Mouse (Mus musculus) urinary bladder, postnatal 10 days (tissue): ENCODE data around the gene Leo1.

Source experiments
- DNase-seq: peaks from one replicate; pipeline ENCODE4 v3.0.0; 2022; ENCODE audit warnings: low spot score

The Leo1 gene

GRCm38 (mm10) chr9:75440796-75441666, at the start of gene Leo1:
Leo1 (plus strand) TSS chr9:75441524.
- peak; percentile 47 for DNase-seq

GRCm38 (mm10) chr9:75393251-75393650, 48.1 kb upstream of the Leo1 start:
- no peak for DNase-seq

- DNase-seq = no peak
These were observed 45.4 kb upstream of the Leo1 start for GRCm38 (mm10) chr9:75395971-75396370.

GRCm38 (mm10) chr9:75399069-75399468, 42.3 kb upstream of the Leo1 start:
- no peak for DNase-seq

GRCm38 (mm10) chr9:75400639-75401038, 40.7 kb upstream of the Leo1 start:
- DNase-seq = no peak

GRCm38 (mm10) chr9:75401593-75402504, 39.5 kb upstream of the Leo1 start:
- no peak for DNase-seq

- no peak for DNase-seq
These were observed 37.8 kb upstream of the Leo1 start for GRCm38 (mm10) chr9:75403520-75403919.

- DNase-seq = no peak
These were observed 35.2 kb upstream of the Leo1 start for GRCm38 (mm10) chr9:75406121-75406520.

- DNase-seq = no peak
These were observed 33.5 kb upstream of the Leo1 start for GRCm38 (mm10) chr9:75407803-75408202.

GRCm38 (mm10) chr9:75408204-75408826, 33.0 kb upstream of the Leo1 start:
- DNase-seq = no peak

GRCm38 (mm10) chr9:75409031-75409851, 32.1 kb upstream of the Leo1 start:
- DNase-seq = peak; percentile 54

GRCm38 (mm10) chr9:75409852-75410378, 31.4 kb upstream of the Leo1 start, which contains the start of gene Mapk6:
Mapk6 (minus strand) TSS chr9:75410005.
- peak; percentile 90 for DNase-seq

GRCm38 (mm10) chr9:75410868-75411487, 30.3 kb upstream of the Leo1 start:
- DNase-seq = no peak

GRCm38 (mm10) chr9:75411584-75411983, 29.7 kb upstream of the Leo1 start:
- DNase-seq = no peak

- DNase-seq = no peak
These were observed 28.1 kb upstream of the Leo1 start for GRCm38 (mm10) chr9:75413206-75413605.

- no peak for DNase-seq
These were observed 27.1 kb upstream of the Leo1 start for GRCm38 (mm10) chr9:75414204-75414603.

- no peak for DNase-seq
These were observed 19.1 kb upstream of the Leo1 start for GRCm38 (mm10) chr9:75422251-75422691.

- DNase-seq = no peak
These were observed 17.6 kb upstream of the Leo1 start for GRCm38 (mm10) chr9:75423683-75424082.

- DNase-seq = no peak
These were observed 16.8 kb upstream of the Leo1 start for GRCm38 (mm10) chr9:75424358-75425150.
